Mouse (Mus musculus) gastrocnemius, postnatal 36 days (tissue): ENCODE measurements around the gene Rps11. TPM values are rescaled to one million over a fixed set of nuclear protein-coding genes. Genes with fewer than 3 reads are reported as not detected.
"Not testable (repeated sequence)": the region's sequence is repeated elsewhere in the genome, so short reads cannot be mapped to it uniquely, and the experiment has no call there.

Source experiments
- DNase-seq, 2 experiments: peaks; one replicate each; pipeline ENCODE4 v3.0.0; 2022
- intact Hi-C: fragments of 180-260 bp; cut with DNase I; formaldehyde crosslinking; loops from one replicate; pipeline ENCODE4 v1.15.1; 2025
- total RNA-seq, 2 experiments: library from RNA; stranded (reverse); gene quantifications; 2 replicates each; pipeline ENCODE4 v1.2.3; 2021

Gene Rps11
- total RNA-seq, 2 experiments from 2014 or later: 388 to 460 TPM

- intact Hi-C loops: loop anchor here (1.0 to 5.0 kb wide), 2 partner anchors 55 to 154 kb away; no protein-coding TSS in a partner anchor
- DNase-seq: peak; percentile 92
Observed at GRCm38 (mm10) chr7:45135993-45136567, 11.8 kb upstream of the Rps11 start, which contains the start of the genes Gm45713 and Flt3l. Gene Gm45713, minus strand, starts transcription at chr7:45136231. Gene Flt3l, minus strand, starts transcription at chr7:45136432.

- intact Hi-C loops: loop anchor here (5.0 kb wide), 1 partner anchor 153 kb away; no protein-coding TSS in a partner anchor
- no peak for DNase-seq
Observed at GRCm38 (mm10) chr7:45135370-45135769, 11.1 kb upstream of the Rps11 start.

GRCm38 (mm10) chr7:45134544-45135026 is 10.3 kb upstream of the Rps11 start:
- no peak for DNase-seq
- intact Hi-C loops: loop anchor here (5.0 kb wide), 1 partner anchor 152 kb away; no protein-coding TSS in a partner anchor

- intact Hi-C loops: no loop called here
- no peak for DNase-seq
Observed at GRCm38 (mm10) chr7:45133446-45134159, 9.4 kb upstream of the Rps11 start.

- no peak for DNase-seq
- intact Hi-C loops: no loop called here
Observed at GRCm38 (mm10) chr7:45131850-45132249, 7.6 kb upstream of the Rps11 start.

GRCm38 (mm10) chr7:45129776-45130512 is 5.7 kb upstream of the Rps11 start:
- DNase-seq: no peak
- intact Hi-C loops: no loop called here

- DNase-seq: no peak
- intact Hi-C loops: no loop called here
Observed at GRCm38 (mm10) chr7:45129318-45129717, 5.1 kb upstream of the Rps11 start.

- peak; percentile 96 to 97 for DNase-seq
- intact Hi-C loops: no loop called here
Observed at GRCm38 (mm10) chr7:45128624-45129246, 4.5 kb upstream of the Rps11 start, which contains the start of gene Rpl13a. Gene Rpl13a, minus strand, starts transcription at chr7:45128761.

GRCm38 (mm10) chr7:45127700-45128224 is 3.5 kb upstream of the Rps11 start:
- no peak for DNase-seq
- intact Hi-C loops: no loop called here

- intact Hi-C loops: no loop called here
Observed at GRCm38 (mm10) chr7:45126844-45127699, 2.8 kb upstream of the Rps11 start.

GRCm38 (mm10) chr7:45126147-45126843 is 2.1 kb upstream of the Rps11 start:
- no peak for DNase-seq
- intact Hi-C loops: no loop called here

More at GRCm38 (mm10) chr7:45126844-45127699, 2.8 kb upstream of the Rps11 start:
- DNase-seq: no peak

GRCm38 (mm10) chr7:45125649-45126048 is 1.4 kb upstream of the Rps11 start:
- DNase-seq, intact Hi-C loops: not testable (repeated sequence)

GRCm38 (mm10) chr7:45125144-45125600 is 933 bp upstream of the Rps11 start:
- intact Hi-C loops: no loop called here
- no peak for DNase-seq

- intact Hi-C loops: loop anchor here (5.0 kb wide), 1 partner anchor 41 kb away; no protein-coding TSS in a partner anchor
- DNase-seq: no peak
Observed at GRCm38 (mm10) chr7:45123186-45123570, 1.1 kb downstream of the Rps11 start.

GRCm38 (mm10) chr7:45122561-45123185 is 1.6 kb downstream of the Rps11 start:
- intact Hi-C loops: loop anchor here (5.0 kb wide), 1 partner anchor 40 kb away; no protein-coding TSS in a partner anchor
- DNase-seq: no peak

- DNase-seq: no peak
- intact Hi-C loops: loop anchor here (5.0 kb wide), 1 partner anchor 40 kb away; no protein-coding TSS in a partner anchor
Observed at GRCm38 (mm10) chr7:45121966-45122365, 2.3 kb downstream of the Rps11 start.

- DNase-seq: peak; percentile 45 to 52
- intact Hi-C loops: loop anchor here (5.0 kb wide), 1 partner anchor 39 kb away; no protein-coding TSS in a partner anchor
Observed at GRCm38 (mm10) chr7:45121404-45121803, 2.8 kb downstream of the Rps11 start.
